Mouse (Mus musculus): ENCODE data around the gene Nr5a1.

Nr5a1 gene

DNA sequence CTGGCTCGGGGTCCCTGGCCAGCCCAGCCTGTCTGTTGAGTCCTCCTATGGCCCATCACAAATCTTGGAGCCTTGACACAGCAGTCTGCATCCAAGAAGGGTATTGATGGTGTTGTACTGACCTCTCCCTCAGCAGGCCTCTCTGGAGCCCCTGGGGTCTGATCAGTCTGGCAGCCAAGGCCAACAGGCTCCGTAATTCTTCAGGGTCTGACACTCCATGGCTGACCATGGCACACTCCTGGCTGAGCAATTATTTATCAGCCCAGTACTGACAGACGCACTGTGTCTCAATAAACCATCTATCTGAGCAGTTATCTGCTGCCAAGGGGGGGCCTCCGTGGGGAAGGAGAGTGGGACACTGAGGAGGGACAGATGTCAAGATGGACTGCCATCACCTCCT lies 9.3 kb downstream of the Nr5a1 start:
- DNase-seq (ENCODE audit: low read depth, low spot score), result no peak

DNA sequence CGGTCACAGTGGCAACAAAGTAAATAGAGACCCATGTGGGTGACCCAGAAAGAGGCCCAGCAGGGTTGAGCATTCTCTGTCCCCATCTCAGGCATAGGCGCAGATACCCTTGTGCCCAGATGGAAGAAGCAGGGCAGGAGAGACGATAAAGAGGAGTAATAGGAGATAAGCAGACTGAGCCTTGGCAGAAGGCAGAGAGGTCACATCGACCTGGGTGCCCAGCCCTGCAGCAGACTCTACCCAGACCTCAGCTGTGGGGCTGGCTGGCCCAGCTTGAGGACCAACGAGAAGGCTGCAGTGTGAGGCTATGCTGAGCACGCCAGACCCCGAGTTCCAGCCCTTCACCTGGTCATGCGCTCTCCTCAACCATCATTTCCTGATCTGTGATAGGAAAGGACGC lies 10.0 kb downstream of the Nr5a1 start:
- no peak for DNase-seq (ENCODE audit: low read depth, low spot score)

DNA sequence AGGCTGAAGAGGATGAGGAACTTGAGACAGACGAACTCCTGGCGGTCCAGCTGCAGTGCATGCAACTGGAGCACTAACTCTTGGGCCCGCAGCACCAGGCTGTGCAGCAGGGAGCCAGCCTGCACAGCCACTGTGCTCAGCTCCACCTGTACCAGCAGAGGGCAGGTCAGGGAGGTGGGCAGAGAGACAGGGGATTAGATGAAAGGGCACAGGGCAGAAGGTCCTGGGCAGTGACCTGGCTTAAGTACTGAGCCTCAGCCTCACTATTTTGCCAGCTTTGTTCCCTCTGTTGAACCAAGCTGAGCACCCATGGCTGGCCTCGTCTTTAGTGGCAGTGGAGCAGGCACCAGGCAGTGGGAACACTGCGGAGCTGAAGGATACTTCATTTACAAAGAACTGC lies 14.2 kb downstream of the Nr5a1 start:
- no peak for DNase-seq (ENCODE audit: low read depth, low spot score)

DNA sequence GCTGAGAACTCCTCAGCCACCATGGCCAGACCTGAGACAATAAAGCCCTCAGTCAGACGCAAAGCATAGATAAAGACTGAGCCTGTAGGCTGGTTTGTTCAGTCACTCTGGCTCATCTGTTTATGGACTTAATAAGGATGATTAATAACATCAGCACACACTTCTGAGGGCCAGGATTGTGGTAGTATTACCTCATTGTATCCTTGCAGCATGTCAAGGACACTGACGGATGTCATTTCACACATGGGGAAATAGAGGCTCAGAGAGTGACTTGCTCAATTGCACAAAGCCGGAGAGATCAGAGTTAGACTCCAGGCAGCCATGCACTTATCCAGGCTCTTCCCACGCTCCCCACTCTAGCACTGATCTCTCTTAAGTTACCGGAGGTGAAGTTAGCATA lies 15.7 kb downstream of the Nr5a1 start:
- no peak for DNase-seq (ENCODE audit: low read depth, low spot score)

DNA sequence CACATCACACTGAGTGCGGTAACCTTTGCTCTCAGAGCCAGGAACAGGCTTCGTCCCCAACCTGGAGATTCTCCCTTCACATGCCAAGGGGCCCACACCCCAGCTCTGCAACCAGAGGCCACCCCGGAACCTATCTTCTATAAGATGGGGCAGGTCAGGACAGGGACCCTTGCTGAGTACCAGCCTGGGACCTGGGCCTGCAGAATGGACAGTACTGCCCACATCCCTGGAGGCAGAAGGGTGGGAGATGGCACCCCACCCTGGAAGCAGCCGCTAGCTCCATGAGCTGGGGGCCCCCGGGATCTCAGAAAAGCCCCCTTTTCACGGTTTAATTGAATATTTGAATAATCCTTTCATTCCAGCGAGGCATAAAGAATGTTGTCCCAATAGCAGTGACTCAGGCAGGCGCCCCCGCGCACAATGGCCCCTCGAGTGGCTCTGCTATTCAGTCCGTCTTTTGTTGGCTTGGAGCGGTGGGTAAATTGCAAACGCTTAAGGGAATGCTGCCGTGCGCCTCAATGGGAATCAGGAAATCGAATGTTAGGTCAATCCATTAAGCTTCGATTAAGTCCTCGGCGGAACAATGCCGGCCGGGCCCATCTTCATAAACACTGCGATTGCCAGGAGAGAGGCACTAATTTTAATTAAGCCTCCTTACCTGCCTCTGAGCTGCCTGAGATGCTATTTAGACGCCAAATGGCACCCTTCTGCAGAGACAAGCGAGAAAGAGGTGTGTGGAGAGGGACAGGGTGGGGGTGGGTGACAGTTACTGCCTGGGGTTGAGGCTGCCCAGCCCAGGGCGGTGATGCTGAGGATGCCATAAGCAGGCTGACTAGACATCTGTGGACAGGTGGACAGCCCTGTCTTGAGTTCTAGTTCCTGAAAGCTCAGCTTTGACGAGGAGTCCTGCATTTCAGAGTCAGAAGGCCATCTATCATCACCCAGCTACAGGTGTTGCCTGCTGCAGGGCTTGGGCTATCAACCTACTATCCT lies 16.9 kb downstream of the Nr5a1 start:
- DNase-seq (ENCODE audit: low read depth, low spot score), result peak; percentile 21

DNA sequence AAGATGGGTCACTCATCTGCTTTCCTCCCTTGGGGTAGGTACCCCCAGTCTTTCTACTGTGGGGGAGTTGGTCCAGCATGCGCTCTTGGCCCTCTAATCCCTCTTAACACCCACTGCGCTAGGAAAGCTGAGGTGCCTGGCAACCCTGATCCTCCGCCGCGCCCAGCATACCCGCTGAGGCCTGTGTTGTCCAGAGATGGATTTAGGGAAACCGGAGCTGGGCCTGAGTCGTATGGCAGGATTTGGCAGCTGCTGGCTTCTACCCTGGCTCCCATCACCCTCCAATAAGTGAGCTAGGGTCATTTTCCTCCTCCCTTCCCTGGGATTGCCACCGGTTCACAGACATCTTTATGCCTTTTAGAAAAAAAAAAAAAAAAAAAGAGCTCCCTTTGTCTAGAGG lies 18.6 kb downstream of the Nr5a1 start:
- no peak for DNase-seq (ENCODE audit: low read depth, low spot score)

DNA sequence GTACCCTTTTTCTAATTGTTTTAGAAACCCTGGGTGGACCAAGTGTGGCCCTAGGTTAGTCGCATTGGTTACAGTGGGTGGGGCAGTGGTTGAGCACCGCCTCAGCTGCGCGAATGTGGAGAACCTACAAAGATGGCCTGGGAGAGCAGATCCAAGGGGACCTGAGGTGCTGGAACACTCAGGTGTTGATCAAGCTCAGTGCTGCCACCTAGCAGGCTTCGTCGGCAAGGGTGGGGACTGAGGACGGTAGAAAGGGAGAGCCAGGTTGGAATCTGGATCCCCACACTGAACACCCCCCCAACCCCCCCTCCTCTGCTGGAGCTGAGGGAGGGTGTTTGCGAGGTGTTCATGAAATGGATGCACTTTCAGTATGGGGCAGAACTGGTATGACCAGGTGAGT lies 22.8 kb downstream of the Nr5a1 start:
- DNase-seq (ENCODE audit: low read depth, low spot score), result peak; percentile 87

DNA sequence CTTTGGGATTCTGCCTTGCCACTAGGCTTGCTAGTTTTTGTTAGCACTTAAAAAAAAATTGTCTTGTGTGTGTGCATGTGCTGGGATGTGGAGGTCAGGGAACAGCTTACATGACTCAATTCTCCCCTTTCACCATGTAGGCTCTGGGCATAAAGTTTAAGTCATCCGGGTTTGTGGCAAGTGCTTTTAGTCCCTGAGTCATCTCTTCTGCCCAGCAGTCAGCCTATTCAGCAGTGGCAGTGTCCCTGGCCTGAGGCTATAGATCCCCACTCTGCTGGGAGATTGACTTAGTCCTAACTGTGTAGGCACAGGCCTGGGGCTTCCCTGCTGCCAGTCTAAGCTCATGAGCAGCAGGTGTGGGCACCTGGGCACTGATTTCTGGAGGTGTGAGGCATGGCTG lies 24.5 kb downstream of the Nr5a1 start:
- no peak for DNase-seq (ENCODE audit: low read depth, low spot score)

DNA sequence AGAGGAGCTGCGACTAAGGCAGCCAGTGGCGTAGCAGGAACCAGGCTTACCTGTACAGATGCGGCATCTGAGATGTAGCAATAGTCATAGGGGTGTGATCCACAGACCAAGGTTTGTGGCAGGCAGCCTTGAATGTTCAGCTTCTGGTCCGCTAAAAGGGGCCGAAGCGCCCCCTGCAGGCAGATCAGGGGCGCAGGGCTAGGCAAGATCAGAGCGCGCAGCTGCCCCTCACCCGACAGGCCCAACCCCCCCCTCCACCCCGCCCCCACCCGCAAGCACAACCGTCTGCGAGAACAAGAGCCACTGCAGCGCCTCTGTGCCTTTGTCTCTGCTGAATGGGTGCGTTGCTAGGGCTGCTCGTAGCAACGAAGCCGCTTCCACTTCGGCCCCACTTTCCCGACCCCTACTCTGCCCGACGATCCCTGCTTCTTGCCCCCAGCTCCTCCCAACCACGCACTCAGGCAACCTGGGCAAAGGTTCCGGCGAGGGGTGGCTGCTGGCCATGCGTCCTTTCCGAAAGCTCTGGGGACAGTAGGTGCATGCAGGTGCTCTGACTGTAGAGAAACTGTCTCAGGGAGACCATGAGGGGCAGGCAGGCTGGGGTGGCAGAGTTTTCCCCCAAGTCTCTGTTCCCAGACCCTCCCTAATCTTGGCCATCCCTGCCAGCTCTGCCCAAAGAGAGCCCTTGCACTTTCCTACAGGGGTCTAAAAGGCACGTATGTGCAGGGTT lies 25.4 kb downstream of the Nr5a1 start:
- peak; percentile 82 for DNase-seq (ENCODE audit: low read depth, low spot score)

DNA sequence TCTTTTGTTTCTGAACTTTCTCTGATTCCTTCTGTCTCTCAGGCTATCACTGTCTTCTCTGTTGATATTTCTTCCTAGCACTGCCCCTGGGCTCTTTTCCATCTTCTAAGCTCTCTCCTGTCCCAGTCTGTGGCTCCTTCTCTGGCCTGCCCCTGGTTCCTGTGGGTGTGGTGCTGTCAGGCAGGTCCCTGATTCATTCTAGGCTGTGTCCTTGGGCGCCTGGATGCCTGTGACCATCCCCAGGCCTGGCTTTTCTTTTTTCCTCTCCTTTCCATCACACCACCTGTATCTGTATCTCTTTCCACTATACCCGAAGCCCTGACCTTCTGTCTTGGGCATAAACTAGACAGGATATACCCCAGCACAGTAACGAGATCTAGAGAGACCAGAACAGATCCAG lies 28.6 kb downstream of the Nr5a1 start:
- no peak for DNase-seq (ENCODE audit: low read depth, low spot score)

DNA sequence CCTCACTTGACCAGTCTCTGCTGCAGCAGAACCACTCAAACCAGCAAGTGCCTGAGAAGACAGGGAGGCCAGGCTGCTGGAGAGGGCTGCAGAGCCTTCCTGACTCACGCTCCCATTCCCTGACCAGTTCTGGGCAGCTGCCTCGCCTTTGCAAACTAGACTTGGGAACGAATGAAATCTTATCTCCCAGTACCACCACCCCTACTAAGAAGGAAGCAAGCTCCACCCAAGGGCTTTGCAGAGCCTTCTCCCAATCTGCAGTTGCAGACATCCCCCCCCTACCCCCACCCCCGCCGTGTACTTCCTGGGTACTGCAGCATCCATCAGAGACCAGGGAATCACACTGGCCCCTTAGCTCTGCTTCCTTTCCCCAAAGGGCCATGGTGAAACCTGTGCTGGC lies 31.3 kb downstream of the Nr5a1 start:
- DNase-seq (ENCODE audit: low read depth, low spot score), result no peak

DNA sequence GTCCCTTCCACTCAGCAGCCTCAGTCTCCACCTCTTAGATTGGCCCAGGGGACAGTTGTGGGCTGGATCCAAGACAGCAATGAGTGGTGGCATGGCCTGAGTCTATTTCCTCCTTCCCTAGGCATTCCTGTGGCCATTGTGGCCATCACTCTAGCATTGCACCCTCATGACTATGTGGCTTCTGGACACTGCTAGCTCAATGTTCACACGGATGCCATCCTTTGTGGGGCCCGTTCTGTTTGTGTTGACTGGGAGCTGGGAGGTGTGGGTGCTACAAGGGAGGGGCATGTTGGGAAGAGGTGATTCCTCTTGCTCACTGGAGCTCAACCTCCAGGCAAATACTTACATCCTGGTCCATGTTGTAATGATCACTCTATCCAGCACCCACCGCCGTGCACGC lies 32.1 kb downstream of the Nr5a1 start:
- no peak for DNase-seq (ENCODE audit: low read depth, low spot score)

DNA sequence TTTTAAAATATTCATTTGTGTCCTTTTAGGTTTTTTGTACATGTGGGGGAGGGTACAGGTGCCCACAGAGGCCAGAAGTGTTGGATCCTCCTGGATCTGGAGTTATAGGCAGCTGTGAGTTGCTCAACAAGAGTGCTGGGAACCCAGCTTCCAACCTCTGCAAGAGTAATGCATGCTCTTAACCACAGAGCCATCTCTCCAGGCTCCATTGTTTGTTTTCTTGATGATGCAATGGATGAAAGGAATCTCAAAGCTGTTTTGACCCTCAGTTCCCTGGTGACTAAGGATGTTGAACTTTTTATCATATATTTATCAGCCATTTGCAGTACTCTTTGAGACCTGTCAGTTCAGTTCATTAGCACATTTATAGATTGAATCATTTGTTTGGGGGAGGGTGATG lies 35.4 kb downstream of the Nr5a1 start:
- no peak for DNase-seq (ENCODE audit: low read depth, low spot score)

DNA sequence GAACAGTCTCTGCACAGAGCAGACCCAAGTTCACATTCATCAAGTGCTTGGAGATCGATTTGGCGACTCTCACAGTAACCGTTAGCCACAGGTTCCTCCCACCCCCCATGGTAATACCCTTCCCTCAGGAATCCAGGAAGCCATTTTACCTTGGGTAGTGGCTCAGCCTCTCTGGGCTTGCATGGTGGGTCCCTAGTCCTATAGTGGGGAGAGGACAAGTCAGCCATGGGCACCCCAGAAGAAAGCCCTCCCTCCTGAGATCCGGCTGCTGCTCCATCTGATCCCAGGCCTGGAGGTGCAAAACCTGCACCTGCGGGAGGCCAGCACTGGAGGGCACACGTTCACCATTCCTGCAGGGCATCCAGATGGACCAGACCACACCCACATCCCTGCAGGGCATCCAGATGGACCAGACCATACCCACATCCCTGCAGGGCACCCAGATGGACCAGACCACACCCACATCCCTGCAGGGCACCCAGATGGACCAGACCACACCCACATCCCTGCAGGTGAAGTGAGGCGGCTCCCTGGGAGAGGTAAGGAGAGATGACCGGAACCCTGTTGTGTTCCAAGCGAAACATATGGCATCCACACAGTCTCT lies 38.9 kb downstream of the Nr5a1 start:
- DNase-seq (ENCODE audit: low read depth, low spot score), result no peak

DNA sequence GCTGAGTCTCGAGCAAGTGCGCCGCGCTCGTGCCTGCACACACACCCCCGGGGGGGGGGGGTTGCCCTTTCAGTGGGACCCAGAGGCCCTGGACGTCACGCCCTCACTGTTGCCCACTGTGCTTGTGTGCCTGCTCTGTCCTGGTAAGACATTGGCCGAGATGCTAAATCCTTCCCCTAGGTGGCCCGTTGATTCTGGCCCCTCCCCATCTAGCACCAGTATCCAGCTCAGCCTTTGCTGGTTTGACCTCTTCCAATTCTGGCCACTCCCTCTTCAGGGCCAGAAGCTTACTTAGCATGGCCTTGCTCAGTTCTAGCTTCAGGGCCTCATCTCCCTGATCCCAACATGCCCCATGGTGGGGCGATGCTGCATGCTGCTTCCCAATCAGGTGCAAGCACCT lies 41.8 kb downstream of the Nr5a1 start:
- DNase-seq (ENCODE audit: low read depth, low spot score), result peak; percentile 66

DNA sequence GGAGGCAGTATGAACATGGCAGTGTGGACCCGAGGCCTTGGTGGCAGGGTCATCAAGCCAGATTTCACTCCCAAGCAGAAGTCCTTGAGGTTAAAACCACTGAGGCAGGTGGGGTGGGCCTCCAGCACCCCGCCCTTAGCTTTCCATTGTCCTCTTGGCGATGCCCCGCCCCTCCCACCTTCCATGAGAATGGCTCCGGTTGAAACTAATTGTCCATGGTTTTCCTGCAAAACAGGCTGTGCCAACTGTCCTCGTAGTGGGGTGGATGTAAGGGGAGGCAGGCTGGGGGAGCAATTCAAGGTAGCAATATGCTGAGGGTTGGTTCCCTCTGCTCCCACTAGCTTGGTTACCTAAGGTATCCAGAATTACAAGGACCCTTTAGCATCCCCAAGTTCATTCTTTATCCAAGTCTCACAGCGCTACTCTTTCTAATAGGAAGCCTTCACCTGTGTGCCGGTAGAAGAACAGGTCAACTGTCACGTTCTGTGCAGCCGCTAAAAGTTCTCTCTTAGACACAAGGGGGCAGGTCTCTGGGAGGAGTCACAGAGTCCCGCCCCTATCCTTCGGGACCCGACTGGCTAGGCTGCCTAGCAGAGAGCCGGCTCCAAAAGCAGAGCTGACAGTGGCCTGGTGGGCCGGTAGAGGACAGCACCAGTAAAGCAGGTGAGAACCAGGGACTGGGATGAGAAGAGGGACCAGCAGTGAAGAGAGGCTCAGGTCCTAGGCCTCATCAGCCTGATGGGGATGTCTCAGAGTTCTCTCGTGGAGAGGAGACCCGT lies 45.4 kb downstream of the Nr5a1 start:
- peak; percentile 92 for DNase-seq (ENCODE audit: low read depth, low spot score)

DNA sequence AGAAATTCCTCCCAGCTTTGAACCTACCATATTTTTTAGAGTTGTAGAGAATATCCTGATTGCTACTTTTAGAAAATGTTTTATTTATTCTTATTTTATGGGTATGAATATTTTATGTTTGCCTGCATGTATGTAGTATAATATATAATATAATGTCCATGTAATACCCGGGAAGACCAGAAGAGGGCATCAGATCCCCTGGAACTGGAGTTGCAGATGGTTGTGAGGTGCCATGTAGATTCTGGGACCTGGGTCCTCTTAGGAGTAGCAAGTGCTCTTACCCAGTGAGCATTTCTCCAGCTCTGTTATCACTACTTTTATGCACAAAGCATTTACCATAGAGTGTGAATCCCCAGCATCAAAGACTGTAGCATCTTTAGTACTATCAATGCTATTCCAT lies 52.9 kb downstream of the Nr5a1 start:
- peak; percentile 49 for DNase-seq (ENCODE audit: low read depth, low spot score)

DNA sequence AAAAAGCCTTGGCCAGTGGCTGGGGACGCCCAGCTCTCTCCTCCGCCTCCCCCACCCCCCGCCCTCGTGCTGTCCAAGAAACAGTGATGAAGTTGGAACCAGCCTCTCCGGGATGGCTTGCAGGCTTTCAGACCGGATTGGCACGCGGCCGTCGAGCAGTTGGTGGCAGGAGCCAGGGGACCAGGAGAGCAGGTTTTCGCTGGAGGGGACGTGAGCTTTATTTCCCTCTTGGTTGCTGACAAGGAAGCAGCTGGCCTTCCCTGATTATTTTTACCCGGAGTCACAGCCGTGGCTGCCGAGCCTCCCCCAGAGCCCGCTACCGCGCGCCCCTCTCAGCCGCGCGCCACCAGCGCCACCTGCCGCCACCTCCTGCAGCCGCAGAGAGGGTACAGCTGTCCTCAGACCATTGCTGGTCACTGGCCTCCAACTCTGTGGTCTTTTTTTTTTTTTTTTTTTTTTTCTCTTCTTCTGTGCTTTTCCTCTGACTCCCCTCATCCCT lies 56.0 kb downstream of the Nr5a1 start:
- DNase-seq (ENCODE audit: low read depth, low spot score), result peak; percentile 54

DNA sequence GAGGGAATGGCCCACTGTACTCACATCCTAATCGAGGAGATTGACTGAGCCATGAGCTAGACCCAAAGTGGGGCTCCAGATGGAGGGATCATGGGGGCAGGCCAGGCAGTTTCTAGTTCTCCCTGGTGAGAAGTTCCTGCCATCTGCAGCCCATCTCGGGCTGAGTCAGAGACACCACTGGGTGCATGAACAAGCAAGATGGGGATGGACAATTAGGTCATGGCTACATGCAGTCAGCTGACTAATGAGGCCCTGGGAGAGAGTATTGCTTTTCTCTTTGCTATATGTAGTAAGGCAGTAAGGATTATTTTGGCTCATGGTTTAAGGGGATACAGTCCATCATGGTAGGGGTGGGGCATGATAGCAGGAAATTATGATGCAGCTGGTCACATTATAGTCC lies 60.6 kb downstream of the Nr5a1 start:
- DNase-seq (ENCODE audit: low read depth, low spot score), result no peak

DNA sequence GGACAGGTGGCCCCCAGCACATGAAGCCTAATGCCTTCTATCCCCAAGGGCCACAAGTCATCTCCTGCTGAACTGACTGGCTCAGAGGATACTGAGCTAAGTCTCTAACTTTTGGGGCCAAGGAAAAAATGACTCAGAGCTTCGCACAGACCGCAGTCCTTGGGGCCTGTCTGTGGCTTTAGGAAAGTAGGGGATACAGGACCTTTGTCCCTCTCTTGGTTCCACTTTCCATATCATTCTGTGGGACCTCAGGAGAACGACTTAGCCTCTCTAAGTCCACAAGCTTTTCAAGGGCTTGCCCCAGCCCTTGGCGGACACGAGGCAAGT lies 61.1 kb downstream of the Nr5a1 start:
- DNase-seq (ENCODE audit: low read depth, low spot score), result no peak

DNA sequence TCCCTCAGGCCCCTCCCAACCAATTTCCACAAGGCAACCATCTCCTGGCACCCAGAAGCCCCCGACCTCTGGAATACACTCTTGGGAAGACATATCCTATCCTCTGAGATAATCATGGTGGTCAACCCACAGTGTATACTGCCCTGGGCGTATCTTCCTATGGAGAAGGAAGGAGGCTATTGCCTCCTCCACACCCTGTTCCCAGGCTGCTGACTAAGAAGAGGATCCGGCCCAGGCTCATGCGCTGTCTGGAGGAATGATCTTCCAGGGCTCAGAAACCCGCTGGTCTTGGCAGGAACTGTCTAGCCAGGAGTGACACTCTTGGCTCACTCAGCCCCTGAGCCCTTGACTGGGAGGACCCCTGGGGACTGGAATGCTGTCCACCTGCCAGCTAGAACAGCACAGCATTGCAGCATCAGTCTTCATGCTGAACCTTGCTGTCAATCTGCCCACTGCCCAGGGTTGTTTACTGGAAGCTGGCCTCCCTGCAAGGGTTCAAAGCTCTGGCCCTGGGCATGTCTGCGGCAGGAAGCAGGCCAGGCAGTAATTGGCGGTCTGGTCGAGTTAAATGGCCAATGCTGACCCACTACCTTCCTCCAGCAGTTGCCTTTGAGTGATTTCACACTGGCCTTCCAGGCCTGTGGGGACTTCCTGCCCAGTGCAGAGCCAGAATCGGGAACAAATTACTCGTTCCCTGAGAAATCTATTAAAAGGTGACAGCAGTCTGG lies 61.6 kb downstream of the Nr5a1 start:
- DNase-seq (ENCODE audit: low read depth, low spot score), result peak; percentile 19

Measured in ES-CJ7 (cell line).